Mouse (Mus musculus) adrenal gland, postnatal 4 days (tissue): Measurements from ENCODE around the gene Frmpd4. TPM values are rescaled to one million over a fixed set of nuclear protein-coding genes. Genes with fewer than 3 reads are reported as not detected.

ENCODE experiments used
- DNase-seq, 2 experiments: peaks; one replicate each; pipeline ENCODE4 v3.0.0; 2021 to 2022; ENCODE audit warnings: low spot score in 2 of 2, mixed read lengths in 2 of 2
- total RNA-seq, 2 experiments: library from RNA; stranded (reverse); gene quantifications; 2 replicates each; pipeline ENCODE4 v1.2.3; 2021

Gene Frmpd4
- total RNA-seq, 2 experiments from 2014 or later: 2.7 to 3.1 TPM

DNA sequence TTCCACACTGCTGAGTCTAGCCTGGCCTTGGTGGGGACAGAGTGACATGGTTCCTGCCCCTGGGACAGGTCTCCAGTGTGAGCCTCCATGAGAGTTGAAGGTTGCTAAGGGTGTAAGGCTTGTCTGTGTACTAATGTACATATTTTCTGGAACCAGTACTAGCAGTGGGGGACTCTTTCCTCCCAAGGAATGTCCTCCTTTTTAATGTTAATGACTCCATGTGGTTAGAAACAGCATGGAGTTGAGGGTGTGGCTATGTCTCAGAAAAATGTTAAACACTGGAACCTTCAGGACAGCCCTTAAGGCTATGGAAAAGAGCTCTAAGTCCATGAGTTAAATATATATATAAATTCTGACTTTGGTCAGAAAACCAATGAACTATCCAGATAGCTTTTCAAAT, 436.0 kb downstream of the Frmpd4 start:
- DNase-seq: no peak

DNA sequence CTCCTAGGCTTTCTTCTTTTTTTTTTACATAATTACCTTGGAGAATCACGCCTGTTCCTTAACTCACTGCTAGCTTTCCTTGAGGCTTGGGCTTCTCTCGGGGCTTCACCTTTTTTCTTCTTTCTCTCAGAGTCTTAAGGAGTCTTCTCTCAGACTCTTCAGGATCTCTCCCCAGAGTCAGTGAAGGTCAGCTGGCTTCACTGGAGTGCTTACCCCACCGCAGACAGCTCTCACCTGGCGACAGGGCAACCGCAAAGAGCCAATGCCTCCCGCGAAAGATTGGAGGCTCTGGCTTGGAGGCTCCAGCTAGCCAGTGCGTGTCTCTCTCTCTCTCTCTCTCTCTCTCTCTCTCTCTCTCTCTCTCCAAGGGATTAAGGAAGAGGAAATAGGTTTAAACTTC, 453.0 kb downstream of the Frmpd4 start:
- DNase-seq: no peak

DNA sequence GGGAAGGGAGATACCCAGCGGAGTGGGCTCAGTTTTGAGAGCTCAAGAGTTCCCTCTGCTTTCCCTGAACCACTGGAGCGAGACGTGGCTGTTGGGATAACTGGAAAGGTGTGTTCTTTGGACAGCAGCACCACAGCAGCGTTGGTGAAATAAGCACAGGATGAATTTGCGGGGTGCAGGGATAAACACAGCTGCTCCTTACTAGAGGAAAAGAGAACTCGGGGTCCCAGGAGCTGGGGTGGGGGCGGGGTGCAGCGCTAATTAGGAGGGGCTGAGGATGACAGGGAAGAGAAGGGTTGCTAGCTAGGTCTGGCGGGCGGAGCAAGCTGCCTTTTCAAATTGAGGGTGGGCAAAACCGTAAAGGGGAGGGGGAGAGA, 453.5 kb downstream of the Frmpd4 start:
- DNase-seq: no peak

DNA sequence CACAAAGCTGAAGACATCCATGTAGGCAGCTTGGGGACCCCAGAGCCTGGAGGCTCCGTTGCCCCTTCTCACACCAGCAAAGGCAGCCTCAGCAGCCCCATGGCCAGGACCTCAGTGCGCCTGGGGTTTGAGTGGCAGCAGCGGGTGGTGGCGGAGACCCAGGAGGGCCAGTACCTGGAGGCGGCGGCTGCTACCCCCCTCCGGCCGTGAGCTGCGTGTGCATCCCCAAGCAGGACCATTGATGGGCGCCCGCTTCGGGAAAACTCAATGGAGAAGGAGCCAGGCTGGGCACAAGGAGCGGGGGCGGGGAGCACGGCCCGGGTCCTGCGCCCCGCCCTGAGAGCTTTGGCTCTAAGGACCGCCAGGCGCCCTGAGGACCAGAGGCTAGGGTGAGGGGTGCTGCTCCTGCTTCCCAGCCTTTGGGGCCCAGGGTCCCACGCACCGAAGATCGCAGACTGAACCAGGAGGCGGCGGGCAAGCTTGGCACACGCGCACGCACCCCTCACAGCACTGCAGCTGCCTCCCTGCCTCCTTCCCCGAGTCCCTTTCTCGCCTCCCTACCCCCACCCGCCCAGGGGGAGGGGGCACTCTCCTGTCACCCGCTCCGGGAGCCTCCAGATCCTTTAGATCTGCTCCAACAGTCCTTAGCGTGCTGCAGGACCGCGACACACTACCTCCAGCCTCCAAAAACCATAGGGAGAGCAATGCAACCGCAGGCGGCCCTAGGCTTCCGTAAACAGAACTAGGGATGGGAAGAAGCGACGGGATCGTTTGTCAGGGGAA, 454.0 kb downstream of the Frmpd4 start:
- DNase-seq: peak; percentile 4 to 12

DNA sequence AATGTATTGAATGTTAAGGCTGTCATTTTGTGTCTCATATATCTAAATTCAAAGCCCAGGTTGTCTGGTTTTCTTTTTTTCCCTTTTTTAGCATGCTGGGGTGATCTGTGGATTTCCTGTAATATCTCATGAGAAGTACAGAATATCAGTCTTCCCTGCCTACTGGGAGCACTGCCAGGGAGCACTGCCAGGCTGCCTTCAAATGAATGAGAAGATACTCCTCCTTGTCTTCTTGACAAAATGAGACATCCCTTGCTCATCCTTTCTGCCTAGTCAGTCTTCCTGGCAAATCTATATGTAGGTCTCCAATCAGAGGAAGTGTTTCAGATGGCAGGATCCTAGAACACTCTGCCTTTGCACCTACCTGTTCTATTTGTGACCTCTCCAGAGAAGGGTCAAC, 535.4 kb downstream of the Frmpd4 start:
- DNase-seq: no peak

DNA sequence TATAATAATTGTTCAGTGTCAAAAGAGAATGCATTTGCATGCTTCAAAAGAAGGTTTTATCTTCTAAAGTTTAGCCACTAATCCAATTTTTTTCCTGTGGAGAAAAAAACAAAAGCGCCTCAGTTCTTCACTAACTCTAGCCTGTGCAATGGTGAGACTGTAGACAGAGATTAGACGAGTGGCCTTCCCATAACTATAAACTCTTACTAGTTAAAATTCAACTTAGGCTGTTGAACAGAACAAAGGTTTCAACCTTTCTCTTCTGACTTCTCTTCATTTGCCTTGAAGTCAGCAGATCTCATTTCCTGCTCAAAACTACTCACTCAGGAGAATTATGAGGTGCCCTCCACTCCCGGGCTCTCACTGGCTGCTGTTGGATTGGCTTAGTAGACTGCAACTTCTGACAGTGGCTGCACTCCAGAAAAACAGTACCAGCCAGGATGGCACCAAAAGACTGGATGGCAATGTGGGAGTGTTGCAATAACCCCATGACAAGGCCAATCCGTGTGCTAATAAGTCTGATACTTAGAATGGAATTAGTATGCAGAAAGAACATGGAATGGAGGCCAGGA, 556.4 kb downstream of the Frmpd4 start:
- no peak for DNase-seq

DNA sequence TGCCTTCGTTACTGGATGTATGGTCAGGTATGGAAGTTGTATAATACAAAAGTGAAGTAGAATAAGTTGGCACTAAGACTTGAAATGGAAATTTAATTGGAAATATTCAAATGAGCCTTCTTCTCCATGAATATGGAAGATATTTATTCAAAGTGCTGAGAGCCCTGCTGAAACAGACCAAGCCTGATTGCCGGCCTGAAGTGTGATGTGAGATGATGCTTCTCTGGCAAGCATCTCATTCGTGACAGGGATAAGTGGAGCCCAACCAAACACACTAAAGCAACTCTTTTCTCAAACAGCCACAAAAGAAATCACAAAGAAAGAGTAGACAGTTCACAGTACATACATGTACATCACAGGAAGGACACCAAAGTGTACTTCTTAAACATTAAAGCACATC, 559.2 kb downstream of the Frmpd4 start:
- no peak for DNase-seq

DNA sequence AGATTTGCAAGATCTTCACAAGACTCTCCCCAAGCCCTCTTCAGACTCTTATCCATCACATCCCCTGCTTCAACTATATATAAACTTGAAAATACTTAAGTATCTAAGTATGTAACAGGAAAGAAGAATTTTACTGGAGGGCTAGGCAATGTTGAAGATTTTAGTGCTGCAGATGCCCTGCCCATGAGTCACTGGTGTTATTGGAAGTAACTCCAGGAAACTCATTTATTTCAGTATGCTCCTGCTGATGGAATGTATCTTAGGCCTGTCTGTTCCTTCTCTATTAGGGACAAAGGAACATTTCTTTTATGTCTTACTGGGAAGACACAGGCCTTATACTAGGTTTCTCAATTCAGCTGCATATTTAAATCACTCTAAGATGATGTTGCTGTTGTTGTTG, 592.2 kb downstream of the Frmpd4 start:
- no peak for DNase-seq

DNA sequence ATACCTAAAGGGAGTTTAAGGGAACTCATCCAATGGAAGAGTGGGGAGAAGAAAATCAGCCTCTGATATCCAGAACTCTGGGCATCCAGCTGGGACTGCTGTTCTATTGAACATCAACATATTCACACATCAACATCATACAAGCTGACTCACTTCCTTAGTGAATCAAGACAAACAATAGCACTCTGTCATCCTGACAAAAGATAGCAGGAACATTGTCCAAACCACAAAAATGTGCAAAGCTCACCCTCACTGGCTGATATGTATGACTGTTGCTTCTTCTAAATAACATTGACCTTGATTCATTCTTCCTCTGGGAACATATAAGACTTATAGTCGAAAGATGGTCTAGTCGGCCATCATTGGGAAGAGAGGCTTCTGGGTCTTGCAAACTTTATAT, 625.8 kb downstream of the Frmpd4 start:
- DNase-seq: no peak

DNA sequence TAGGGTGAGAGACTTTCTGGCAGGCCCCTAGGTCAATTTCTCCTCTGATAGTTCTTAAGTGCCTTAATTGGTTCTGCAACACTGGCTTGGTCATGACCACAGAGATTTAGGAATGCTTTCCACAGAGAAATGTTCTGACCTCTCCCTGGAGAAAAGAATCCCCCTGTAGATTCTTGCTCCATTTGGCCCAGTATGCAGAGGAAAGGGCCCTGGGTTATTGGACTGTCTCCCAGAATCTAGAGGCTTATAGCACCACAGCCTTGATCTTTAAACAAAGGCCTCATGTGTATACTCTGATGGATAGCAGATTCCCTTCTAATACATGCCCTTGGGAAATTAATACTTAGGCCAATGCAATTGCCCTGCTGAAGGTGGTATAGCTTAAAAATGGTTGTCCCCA, 667.5 kb downstream of the Frmpd4 start:
- DNase-seq: no peak

DNA sequence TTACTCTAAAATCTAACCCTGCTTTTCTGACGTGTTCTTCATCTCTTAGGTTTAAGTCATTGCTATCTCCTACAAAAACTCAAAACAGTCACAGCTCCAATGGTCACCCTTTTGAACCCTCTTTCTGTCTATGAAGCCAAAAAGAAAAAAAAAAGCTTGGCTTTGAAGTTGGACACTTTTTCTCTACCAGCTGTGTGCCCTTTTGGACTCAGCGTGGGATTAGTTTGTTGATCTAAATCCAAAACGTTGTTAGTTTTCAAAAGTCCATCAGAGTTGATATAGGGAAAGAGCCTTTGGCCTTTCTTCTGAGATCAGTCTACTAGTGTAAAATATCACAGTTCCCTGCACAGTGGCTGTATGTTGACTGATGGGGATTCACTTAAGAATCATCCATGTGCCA, 676.0 kb downstream of the Frmpd4 start:
- DNase-seq: no peak

DNA sequence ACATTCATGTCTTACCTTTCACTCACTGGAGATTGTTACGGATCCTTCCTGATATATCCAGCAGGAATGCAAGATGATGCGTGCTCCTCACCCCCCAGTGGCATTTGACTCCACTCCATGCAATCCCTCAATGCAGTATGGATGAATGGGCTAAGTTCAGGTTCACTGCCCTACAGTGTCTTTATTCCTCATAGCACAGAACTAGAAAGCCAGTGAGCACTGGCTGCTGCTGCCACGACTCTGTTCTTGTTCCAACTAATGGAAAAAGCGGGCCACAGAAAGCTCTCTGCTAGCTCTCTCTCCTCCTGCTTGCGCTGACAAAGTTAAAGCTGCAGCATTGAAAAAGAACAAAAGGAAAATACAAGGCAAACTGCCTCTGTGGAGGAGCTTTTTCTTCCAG, 722.2 kb downstream of the Frmpd4 start:
- DNase-seq: no peak

DNA sequence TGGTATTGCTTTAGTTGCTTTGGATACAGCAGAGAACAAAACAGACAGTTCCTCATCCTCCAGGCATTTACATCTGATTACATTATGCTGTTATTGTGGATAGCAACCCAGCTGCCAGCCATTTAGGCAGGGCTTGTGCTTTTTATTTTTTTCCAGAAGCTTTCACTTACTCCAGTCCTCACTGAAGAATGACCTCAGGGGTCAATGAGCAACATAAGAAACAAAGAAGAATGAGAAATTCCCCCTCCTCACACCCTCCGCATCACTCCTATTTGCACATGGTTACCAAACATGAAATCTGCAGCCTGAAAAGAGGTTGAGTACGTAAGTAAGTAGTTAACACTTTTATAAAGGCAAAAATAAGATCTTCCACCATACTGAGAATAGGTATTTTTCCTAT, 744.5 kb downstream of the Frmpd4 start:
- no peak for DNase-seq

DNA sequence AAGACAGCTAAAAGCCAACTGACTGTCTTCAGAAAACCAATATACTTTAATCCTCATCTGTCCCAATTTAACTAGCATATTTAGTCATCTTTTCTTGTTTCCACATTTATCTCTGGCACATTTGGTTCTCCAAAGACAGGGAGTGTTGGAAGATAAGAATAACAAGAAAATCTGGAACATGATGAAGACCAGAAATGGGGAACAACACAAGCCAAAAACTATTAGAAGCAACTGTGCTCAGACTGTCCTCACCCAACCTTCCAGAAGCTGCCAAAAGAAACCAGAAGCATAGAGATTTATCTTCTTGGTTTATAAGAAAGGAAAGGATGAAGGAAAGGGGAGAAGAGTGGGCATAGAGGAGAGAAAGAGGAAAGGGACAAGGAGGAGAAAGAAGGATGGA, 748.6 kb downstream of the Frmpd4 start:
- no peak for DNase-seq

DNA sequence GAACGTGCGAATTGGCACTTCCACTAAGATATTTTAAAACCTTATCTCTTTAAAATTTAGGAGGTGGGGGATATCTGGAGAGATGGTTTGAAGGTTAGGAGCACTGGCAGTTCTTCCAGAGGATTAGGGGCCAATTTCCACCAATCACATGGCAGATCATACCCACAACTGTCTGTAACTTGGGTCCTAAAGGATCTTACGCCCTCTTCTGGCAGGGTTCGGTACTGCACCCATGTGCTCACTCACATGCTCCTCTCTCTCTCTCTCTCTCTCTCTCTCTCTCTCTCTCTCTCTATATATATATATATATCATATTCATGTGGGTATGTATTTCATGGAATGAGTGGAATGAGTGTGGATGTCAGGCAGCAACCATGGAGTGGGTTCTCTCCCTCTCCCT, 759.7 kb downstream of the Frmpd4 start:
- DNase-seq: peak in 1 of 2 experiments; percentile 3

DNA sequence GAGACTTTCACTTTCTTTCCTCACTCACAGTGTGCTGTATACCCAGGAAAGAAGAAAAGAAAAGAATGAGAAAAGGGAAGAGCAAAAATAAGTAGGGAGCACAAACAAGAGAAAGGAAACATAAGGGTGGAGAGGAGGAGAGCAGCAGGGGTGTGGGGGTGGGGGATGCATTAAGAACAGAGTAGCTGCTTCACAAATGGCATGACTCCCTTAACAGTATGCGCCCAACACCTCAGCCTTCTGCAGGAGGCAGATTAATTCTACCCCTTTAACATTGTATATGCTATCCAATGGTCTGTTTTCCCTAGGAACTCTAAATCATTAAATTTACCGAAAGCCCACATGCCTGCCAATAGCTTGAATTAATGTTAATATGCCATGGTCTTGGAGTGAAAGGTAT, 766.9 kb downstream of the Frmpd4 start:
- no peak for DNase-seq

DNA sequence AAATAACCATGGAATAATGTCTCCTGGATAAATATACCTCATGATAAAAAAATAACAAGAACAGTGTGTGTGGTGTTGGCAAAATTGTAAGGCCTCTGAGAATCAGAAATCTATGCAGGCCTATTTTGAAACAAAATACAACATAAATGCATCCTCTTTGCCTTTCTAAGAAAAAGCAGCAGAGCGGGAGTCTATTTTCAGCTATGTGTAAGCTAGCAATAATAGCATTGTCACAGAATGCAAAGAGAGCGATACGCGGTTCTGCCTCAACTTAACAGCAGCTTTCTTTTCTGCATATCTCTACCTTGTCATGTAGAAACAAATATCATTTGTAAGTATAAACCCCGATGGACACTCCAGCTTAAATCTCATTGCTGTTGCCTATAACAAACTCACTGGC, 768.5 kb downstream of the Frmpd4 start:
- DNase-seq: no peak

DNA sequence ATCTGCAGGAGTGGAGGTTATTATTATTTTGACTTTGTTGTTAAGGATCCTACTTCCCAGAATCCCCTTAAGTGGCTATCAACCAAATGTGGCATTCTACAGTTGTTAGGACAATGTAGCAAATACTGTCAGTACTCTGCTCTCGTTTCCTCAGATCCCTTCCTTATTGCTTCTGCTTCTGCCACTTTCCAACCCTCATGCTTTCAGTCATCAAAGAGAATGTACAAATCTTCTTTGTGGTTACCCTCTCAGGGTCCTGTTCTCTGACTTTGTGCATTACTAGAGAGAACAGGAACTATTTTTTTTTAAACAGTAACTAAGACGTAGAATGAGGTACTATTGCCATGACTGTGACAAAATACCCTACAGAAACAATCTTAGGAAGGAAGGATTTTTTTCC, 788.3 kb downstream of the Frmpd4 start:
- no peak for DNase-seq

DNA sequence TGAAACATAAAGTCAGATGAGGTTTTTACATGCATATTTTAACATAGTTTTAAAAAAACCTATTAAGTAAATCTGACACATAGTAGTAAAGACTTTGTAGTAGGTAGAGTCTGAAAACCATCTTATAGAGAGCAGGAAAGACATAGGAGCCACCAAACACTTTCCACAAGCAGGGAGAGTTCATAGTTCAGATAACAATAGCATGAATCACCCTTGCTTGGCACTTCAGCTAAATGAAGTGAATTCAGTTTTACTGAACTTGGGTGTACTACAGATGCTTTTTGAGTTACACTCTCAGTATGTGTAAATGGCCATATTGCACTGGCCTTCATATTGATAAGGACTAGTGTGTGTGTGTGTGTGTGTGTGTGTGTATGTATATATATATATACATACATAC, 793.5 kb downstream of the Frmpd4 start:
- DNase-seq: no peak

DNA sequence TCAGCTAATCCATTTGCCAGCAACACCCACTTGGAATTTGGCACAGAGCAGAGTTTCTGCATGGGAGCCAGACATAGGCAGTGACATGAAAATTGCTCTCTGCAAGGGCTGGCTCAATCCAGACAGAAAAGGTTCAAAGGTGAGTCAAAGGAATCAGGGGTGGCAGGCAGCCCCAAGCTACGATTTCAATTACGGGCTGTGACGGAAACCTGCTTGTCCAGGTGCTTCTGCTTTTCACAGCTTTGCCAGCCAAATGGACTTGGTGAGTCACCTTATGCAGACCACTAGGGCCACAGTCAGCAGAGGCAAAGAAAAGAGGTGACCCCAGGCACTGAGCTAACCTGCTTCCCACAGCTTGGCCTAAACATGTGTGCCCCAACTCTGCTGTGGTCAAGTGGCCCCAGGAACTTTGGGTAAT, 857.5 kb downstream of the Frmpd4 start:
- no peak for DNase-seq

DNA sequence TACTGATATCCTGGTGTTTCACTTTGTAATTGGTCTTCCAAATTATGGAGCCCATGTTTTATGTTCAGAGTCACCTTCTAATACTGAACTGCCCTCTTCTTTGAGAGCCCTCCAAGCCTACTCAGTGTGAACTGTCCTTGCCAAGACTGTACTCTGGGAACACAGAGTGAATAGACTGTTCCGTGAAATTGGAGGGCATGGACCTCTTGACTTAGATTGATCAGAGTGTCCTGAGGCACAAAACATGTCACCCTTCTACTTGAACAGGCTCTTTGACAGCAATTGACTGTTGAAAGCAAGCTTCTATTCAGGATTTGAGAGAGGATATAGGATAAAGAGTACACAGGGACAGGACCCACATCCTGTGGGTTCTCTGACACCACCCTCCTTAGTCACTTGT, 857.9 kb downstream of the Frmpd4 start:
- no peak for DNase-seq

DNA sequence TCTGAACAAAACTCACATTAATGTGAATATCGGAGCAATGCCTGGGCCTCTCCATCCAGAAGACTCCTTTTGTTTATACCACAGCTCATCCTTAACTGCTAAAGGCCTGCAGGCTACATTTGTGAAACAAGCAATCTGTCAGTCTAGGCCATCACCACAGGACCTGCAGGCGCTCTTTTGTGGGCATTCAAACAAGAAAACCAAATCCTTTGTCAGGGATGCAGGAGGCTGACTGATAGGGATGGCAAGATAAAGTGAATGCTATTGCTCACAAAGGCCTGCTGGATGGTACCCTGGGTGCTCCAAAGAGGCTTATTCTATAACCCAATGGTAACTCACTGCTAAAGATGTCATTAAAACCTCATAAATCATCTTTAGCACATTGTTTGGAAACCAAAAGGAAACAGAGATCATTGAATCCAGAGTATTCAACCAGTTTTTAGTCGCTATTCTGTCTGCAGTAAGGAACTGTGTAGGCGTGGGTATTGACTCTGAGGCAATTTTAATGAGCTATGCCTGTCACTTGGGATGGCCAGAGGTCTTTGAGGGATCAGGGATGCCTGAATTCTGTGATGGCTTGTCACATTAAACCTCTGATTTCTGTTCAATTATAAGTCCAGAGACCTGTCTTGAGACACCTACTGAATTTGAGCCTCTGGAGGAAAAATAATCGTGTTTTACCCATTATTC, 922.1 kb downstream of the Frmpd4 start:
- no peak for DNase-seq

DNA sequence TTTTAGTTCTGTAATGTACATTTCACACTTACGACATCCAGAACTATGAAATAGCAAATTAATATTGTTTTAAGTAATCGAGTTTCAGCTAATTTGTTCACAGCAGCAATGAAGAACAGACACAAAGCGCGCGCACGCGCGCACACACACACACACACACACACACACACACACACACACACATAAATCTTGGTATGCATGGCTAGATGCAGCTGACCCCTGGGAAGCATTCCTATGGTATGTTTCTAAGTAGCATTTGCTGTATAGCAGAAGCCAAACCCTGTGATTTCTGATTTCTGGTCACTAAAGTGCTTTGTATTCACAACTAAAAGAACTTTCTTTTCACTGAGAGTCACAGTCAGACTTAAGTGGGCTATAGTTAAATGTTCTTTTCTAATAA, 922.8 kb downstream of the Frmpd4 start:
- no peak for DNase-seq
